Comparison of ENCODE assay signal across 8 mouse cellular contexts in the genomic region with DNA sequence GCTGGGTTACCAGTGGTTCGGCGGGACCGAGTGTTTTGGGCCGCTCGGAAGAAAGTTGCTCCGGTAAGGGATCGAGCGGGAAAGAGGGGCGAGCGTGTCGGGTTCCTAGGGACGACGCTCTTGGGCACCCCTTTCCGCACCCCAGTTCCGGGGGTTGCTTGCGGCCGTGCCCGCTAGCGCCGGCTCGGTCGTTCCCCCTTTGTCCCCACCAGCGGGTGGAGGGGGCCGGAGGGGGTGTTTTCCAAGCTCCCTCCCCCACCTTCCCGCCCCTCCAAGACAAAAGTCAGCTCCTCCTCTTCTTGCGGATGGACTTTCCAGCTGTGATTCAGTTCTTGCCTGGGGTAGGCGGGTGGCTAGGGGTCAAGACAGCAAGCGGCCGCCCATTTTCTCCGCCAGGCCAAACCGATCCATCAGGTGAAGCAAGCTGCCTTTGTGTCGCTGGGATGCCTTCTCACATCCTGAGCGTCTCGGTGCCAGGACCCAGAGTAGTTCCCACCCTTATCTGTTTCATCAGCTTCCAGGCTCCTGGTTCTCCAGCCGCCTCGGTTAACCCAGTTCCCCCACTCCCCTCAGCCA. TPM values are rescaled to one million over a fixed set of nuclear protein-coding genes. Genes with fewer than 3 reads are reported as not detected.
DNase-seq lines count a peak whose midpoint lies in the region; ATAC-seq and TF ChIP-seq lines count a peak whose summit lies in the region.

No protein-coding gene starts in this region.

- no peak for TF ChIP-seq CTCF in kidney, adult 2 months (conservative IDR thresholded peaks at IDR 0.05; ENCODE audit: insufficient read depth, insufficient read length, low read depth, low read length)

- H3K4me2 ChIP-seq in lung, embryonic 15.5 days: peak overlapping the region; percentile 69
- peak overlapping the region; percentile 92 for H3K4me2 ChIP-seq in stomach, embryonic 14.5 days (replicated peaks; ENCODE audit: low read depth, low read length)

- H3K27me3 ChIP-seq in kidney, adult 2 months (replicated peaks; ENCODE audit: control insufficient read depth, insufficient read depth, low read length): no peaks in the 10 kb centered on the region
- no peaks in the 10 kb centered on the region for H3K27me3 ChIP-seq in lung, embryonic 15.5 days
- H3K27me3 ChIP-seq in stomach, embryonic 14.5 days (ENCODE audit: control insufficient read depth, insufficient read depth, low read length): no peaks in the 10 kb centered on the region

- peak; percentile 50 for DNase-seq in right cerebral cortex, postnatal 4 days
- DNase-seq in right cerebral cortex, postnatal 36 days (ENCODE audit: low spot score in 2 of 2): no peak
- DNase-seq in embryo, embryonic 10 days (ENCODE audit: low spot score): peak; percentile 78
- DNase-seq in heart, adult 8-10 months (ENCODE audit: low spot score): peak; percentile 78
- peak; percentile 89 for DNase-seq in kidney, adult 2 months
- no peak for DNase-seq in layer of hippocampus, postnatal 14 days (ENCODE audit: low spot score in 2 of 2)

- peak; percentile 15 for TF ChIP-seq POLR2A in kidney, adult 2 months (IDR thresholded peaks at IDR 0.05; ENCODE audit: low read depth, low read length)

- peak overlapping the region; percentile 93 for H3K27ac ChIP-seq in kidney, adult 2 months (ENCODE audit: insufficient read depth, low read depth, low read length)
- peak overlapping the region; percentile 98 for H3K27ac ChIP-seq in lung, embryonic 15.5 days
- peak overlapping the region; percentile 99 for H3K27ac ChIP-seq in stomach, embryonic 14.5 days (ENCODE audit: low read length)

- 1% methylated on average over 36 of the region's 36 CpGs for WGBS in kidney, adult 2 months
- under 1% methylated on average over 36 of the region's 36 CpGs for WGBS in lung, embryonic 15.5 days
- WGBS in stomach, embryonic 14.5 days: under 1% methylated on average over 35 of the region's 36 CpGs

- peak; percentile 48 for ATAC-seq in lung, embryonic 15.5 days (ENCODE audit: borderline replicate concordance, extremely low read depth, low FRiP score, low TSS enrichment)
- ATAC-seq in stomach, embryonic 14.5 days (ENCODE audit: insufficient number of reproducible peaks, insufficient read depth, low FRiP score, low read depth): peak; percentile 11; the same call in 1 of the 2 replicates

- no peaks in the 10 kb centered on the region for H3K36me3 ChIP-seq in kidney, adult 2 months (ENCODE audit: control insufficient read depth, insufficient read depth, low read length)
- H3K36me3 ChIP-seq in lung, embryonic 15.5 days: 0 out of 2 replicates have a peak, but pooled peaks cover 5% of the 10 kb centered on the region
- peaks cover 10% of the 10 kb centered on the region for H3K36me3 ChIP-seq in stomach, embryonic 14.5 days (ENCODE audit: control insufficient read depth, insufficient read depth, low read length)

- H3K9ac ChIP-seq in lung, embryonic 15.5 days: peak overlapping the region; percentile 95
- peak overlapping the region; percentile 96 for H3K9ac ChIP-seq in stomach, embryonic 14.5 days (replicated peaks; ENCODE audit: low read depth, low read length)

- H3K4me3 ChIP-seq in kidney, adult 2 months (ENCODE audit: insufficient read depth, low read depth, low read length): peak overlapping the region; percentile 88
- peak overlapping the region; percentile 89 for H3K4me3 ChIP-seq in lung, embryonic 15.5 days
- H3K4me3 ChIP-seq in stomach, embryonic 14.5 days (ENCODE audit: low read depth, low read length): peak overlapping the region; percentile 95

- no peaks in the 10 kb centered on the region for H3K9me3 ChIP-seq in lung, embryonic 15.5 days
- no peaks in the 10 kb centered on the region for H3K9me3 ChIP-seq in stomach, embryonic 14.5 days (ENCODE audit: control insufficient read depth, low read depth, low read length)

- peaks cover 47% of the 10 kb centered on the region for H3K4me1 ChIP-seq in kidney, adult 2 months (ENCODE audit: control insufficient read depth, insufficient read depth, low read length)
- H3K4me1 ChIP-seq in lung, embryonic 15.5 days: peaks cover 68% of the 10 kb centered on the region
- H3K4me1 ChIP-seq in stomach, embryonic 14.5 days (ENCODE audit: control insufficient read depth, insufficient read depth, low read length): peaks cover 31% of the 10 kb centered on the region

RNA-seq across cellular contexts. Expression of a gene that starts 15.9 kb away (rescaled TPM):
- total RNA-seq in heart, adult 8-10 months (2022): 10 to 100 TPM; 38.8 to 45.9 (median 41.4) TPM
- polyA plus RNA-seq in kidney, adult 2 months (2012; rRNA removed): 74.5 and 80.7 TPM in 2 replicates
- 105 and 116 TPM in 2 replicates for polyA plus RNA-seq in lung, embryonic 15.5 days (2015; fragmentation: Nextera tagmentation; extraction: Ambion mirVana)
- 108 and 119 TPM in 2 replicates for polyA plus RNA-seq in stomach, embryonic 14.5 days (2014; fragmentation: Nextera tagmentation; extraction: Ambion mirVana)
- total RNA-seq in layer of hippocampus, postnatal 14 days (2021): 100 to 1,000 TPM; 258 to 259 TPM

RNA-seq across cellular contexts. Expression of a gene that starts 31.3 kb away (rescaled TPM):
- total RNA-seq in heart, adult 8-10 months (2022): under 1 TPM in 1 of 4 experiments, not detected in 3; 0.23 TPM
- polyA plus RNA-seq in kidney, adult 2 months (2012; rRNA removed): 0.06 TPM in 1 of 2 replicates, not detected in the other
- not detected in 2 replicates for polyA plus RNA-seq in lung, embryonic 15.5 days (2015; fragmentation: Nextera tagmentation; extraction: Ambion mirVana)
- polyA plus RNA-seq in stomach, embryonic 14.5 days (2014; fragmentation: Nextera tagmentation; extraction: Ambion mirVana): not detected in 2 replicates
- not detected for total RNA-seq in layer of hippocampus, postnatal 14 days (2021)

RNA-seq across cellular contexts. Expression of a gene that starts 45.9 kb away (rescaled TPM):
- total RNA-seq in heart, adult 8-10 months (2022): 10 to 100 TPM; 60.4 to 67.0 (median 64.4) TPM
- polyA plus RNA-seq in kidney, adult 2 months (2012; rRNA removed): 180 and 193 TPM in 2 replicates
- polyA plus RNA-seq in lung, embryonic 15.5 days (2015; fragmentation: Nextera tagmentation; extraction: Ambion mirVana): 290 and 301 TPM in 2 replicates
- 295 and 301 TPM in 2 replicates for polyA plus RNA-seq in stomach, embryonic 14.5 days (2014; fragmentation: Nextera tagmentation; extraction: Ambion mirVana)
- total RNA-seq in layer of hippocampus, postnatal 14 days (2021): 100 to 1,000 TPM; 110 to 120 TPM

Comparison
In these comparisons a context has a peak if more than half of its experiments do, and no peak if none do; other contexts are left out.
1. DNase-seq: peak in right cerebral cortex, postnatal 4 days (single experiment), embryo, embryonic 10 days (single experiment), heart, adult 8-10 months (single experiment) and kidney, adult 2 months (single experiment); none in right cerebral cortex, postnatal 36 days (0 of 2) and layer of hippocampus, postnatal 14 days (0 of 2).
2. Peak in every context shown above with its lines, with median percentiles within 50 percentile points of each other: H3K27ac ChIP-seq and H3K4me3 ChIP-seq.